Mouse (Mus musculus): ENCODE results near the gene Ccnj.
A peak's percentile ranks its signal among the peaks of the same experiment; 100 is the strongest.

Gene Ccnj

GRCm38 (mm10) chr19:40841593-40841992 lies 10.5 kb downstream of the Ccnj start:
- no peak for DNase-seq (ENCODE audit: low read depth, low spot score)

DNA sequence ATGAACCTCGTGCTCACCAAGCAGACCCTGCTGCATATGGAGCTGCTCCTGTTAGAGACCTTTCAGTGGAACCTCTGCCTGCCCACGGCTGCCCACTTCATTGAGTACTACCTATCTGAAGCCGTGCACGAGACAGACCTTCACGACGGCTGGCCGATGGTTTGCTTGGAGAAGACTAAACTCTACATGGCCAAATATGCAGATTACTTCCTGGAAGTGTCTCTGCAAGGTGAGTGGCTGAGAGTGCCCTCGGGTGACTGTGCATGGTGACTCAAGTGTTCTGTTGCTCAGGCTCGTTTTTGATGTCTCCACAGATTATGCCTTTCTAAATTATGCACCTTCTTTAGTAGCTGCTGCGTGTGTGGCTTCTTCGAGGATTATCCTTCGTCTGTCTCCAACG lies 13.7 kb downstream of the Ccnj start:
- DNase-seq (ENCODE audit: low read depth, low spot score): no peak

GRCm38 (mm10) chr19:40849391-40849790 lies 18.3 kb downstream of the Ccnj start:
- DNase-seq (ENCODE audit: low read depth, low spot score): no peak

DNA sequence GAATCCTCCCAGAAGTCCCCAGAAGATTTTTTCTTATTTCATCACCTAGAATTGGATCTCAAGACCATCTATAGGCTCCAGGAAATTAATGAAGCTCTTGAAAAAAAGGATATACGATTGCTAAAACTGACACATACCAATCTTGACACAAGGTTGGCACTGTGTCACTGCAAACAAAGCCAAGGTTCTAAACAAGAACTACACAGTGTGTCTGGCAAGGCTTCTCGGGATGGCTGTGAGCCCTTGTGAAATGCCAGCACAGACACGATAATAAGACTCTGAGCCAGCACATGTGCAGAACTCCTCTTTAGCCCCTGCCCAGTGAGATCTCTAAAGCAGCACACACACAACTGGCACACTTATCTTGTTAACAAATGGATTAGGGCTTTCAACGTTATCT lies 28.5 kb downstream of the Ccnj start:
- peak; percentile 39 for DNase-seq (ENCODE audit: low read depth, low spot score)

GRCm38 (mm10) chr19:40868284-40868683 lies 37.2 kb downstream of the Ccnj start:
- DNase-seq (ENCODE audit: low read depth, low spot score): no peak

- peak; percentile 52 for DNase-seq (ENCODE audit: low read depth, low spot score)
Observed at GRCm38 (mm10) chr19:40869425-40870105, 38.5 kb downstream of the Ccnj start.

- peak; percentile 94 for DNase-seq (ENCODE audit: low read depth, low spot score)
Observed at GRCm38 (mm10) chr19:40872955-40873665, 42.0 kb downstream of the Ccnj start.

DNA sequence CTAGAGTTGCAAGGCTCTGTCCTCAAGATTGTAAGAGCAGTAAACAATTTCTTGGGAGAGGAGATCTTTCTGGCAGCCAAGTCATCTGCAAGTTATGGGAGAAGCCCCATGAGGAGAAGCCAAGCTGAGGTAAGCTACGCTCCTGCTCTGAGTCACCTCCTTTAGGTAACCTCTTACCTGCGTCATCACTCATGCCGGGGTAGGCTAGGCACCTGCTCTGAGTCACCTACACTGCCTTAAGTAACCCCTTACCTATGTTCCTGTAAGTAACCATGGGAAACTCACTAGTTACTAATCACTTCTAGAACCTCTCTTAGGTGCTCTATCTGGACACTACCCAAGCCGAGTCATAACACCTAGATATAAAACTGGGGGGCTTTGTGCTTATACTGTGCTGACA lies 50.6 kb downstream of the Ccnj start:
- DNase-seq (ENCODE audit: low read depth, low spot score): no peak

- DNase-seq (ENCODE audit: low read depth, low spot score): no peak
Observed at GRCm38 (mm10) chr19:40888887-40889286, 57.8 kb downstream of the Ccnj start.

- no peak for DNase-seq (ENCODE audit: low read depth, low spot score)
Observed at GRCm38 (mm10) chr19:40894071-40894506, 63.0 kb downstream of the Ccnj start.

DNA sequence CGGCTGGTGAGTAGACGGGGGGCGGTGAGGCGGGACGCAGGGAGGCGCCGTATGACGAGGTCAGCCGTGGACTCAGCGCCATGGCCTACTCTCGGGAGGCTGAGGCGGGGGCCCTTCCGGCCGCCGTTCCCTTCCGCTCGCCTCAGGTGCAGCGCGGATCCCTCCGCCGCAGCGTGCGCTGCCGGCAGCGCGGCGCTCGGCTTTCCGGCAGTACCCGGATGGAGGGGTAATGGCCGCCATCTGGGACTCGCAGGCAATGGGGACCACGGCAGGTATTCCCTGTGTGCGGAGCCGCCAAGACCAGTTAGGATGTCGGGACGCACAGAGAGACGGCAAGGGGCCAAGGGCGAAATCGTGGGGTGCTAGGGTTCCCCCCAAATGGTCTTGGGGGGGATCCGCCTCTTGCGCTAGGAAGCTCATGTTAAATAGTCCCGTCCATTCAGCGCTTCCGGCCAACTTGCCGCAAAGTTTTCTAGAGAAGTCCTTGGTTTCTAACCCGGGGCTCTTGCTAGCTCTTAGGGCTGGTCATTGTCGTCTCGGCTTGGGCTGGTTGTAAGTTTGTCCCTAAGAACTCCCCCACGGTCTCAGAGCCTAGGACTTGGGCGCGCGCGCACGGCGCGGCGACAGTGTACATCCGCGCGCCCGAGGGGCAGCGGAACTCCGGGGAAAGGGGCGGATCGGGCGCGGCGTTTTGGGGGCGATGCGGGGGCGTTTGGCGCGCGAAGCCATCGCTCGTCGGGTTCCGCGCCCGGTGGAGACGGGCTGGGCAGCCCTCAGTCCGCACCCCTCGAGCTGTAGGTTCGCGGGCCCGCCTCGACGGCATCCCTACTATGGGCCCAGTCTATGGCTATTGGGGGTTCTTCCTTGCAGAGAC lies 63.7 kb downstream of the Ccnj start, which contains the start of gene Zfp518a:
Gene Zfp518a (plus strand): TSS at position 187 of the 874 bp plus-strand sequence.
- DNase-seq (ENCODE audit: low read depth, low spot score): peak; percentile 91

- DNase-seq (ENCODE audit: low read depth, low spot score): no peak
Observed at GRCm38 (mm10) chr19:40895393-40895703, 64.3 kb downstream of the Ccnj start.

All from telencephalon, adult 2 months (tissue).